Mouse (Mus musculus): ENCODE measurements around the gene Haus3. TPM values are rescaled to one million over a fixed set of nuclear protein-coding genes. Genes with fewer than 3 reads are reported as not detected.
A peak's percentile ranks its signal among the peaks of the same experiment; 100 is the strongest.

The Haus3 gene
- polyA plus RNA-seq, 1 experiment from 2014 or later = 12.3 TPM

- H3K27me3 ChIP-seq (ENCODE audit: control insufficient read depth, insufficient read depth, low read length) = no peaks in the 10 kb centered on the region
- peak overlapping the region; percentile 55 for H3K4me2 ChIP-seq (ENCODE audit: low read depth, low read length)
- H3K4me1 ChIP-seq (ENCODE audit: control insufficient read depth, insufficient read depth, low read length) = peaks cover 3% of the 10 kb centered on the region; the same call in 1 of the 2 replicates
- H3K27ac ChIP-seq (ENCODE audit: low read depth, low read length) = peak overlapping the region; percentile 83
- peak overlapping the region; percentile 47 for H3K9ac ChIP-seq (replicated peaks; ENCODE audit: low read depth, low read length)
- H3K4me3 ChIP-seq (ENCODE audit: low read depth, low read length) = peak overlapping the region; percentile 27
- H3K36me3 ChIP-seq (ENCODE audit: control insufficient read depth, insufficient read depth, low read length) = peaks cover 10% of the 10 kb centered on the region
- ATAC-seq (ENCODE audit: low read depth) = no peak
- 86% methylated on average over 3 of the region's 3 CpGs for WGBS
- no peaks in the 10 kb centered on the region for H3K9me3 ChIP-seq (ENCODE audit: control insufficient read depth, low read length)
Observed at GRCm38 (mm10) chr5:34169954-34170353, 627 bp upstream of the Haus3 start.

- H3K4me2 ChIP-seq (ENCODE audit: low read depth, low read length) = no peak overlapping the region
Observed at GRCm38 (mm10) chr5:34167857-34168256, 1.5 kb downstream of the Haus3 start.

GRCm38 (mm10) chr5:34165793-34166192 is 3.5 kb downstream of the Haus3 start:
- ATAC-seq (ENCODE audit: low read depth) = no peak
- Histone ChIP-seq H3K27me3 (ENCODE audit: control insufficient read depth, insufficient read depth, low read length) (no peaks in the 10 kb centered on the region), H3K4me1 (ENCODE audit: control insufficient read depth, insufficient read depth, low read length) (peaks cover 3% of the 10 kb centered on the region; the same call in 1 of the 2 replicates), H3K27ac (ENCODE audit: low read depth, low read length) (no peak overlapping the region), H3K4me3 (ENCODE audit: low read depth, low read length) (no peak overlapping the region), H3K36me3 (ENCODE audit: control insufficient read depth, insufficient read depth, low read length) (no peaks in the 10 kb centered on the region), H3K4me2 (ENCODE audit: low read depth, low read length) (no peak overlapping the region), H3K9me3 (ENCODE audit: control insufficient read depth, low read length) (no peaks in the 10 kb centered on the region), H3K9ac (replicated peaks; ENCODE audit: low read depth, low read length) (no peak overlapping the region)
- 90% methylated on average over 4 of the region's 4 CpGs for WGBS

More at GRCm38 (mm10) chr5:34167857-34168256, 1.5 kb downstream of the Haus3 start:
- Histone ChIP-seq H3K9ac (replicated peaks; ENCODE audit: low read depth, low read length) (no peak overlapping the region), H3K27me3 (ENCODE audit: control insufficient read depth, insufficient read depth, low read length) (no peaks in the 10 kb centered on the region), H3K4me1 (ENCODE audit: control insufficient read depth, insufficient read depth, low read length) (peaks cover 3% of the 10 kb centered on the region; the same call in 1 of the 2 replicates), H3K4me3 (ENCODE audit: low read depth, low read length) (no peak overlapping the region), H3K36me3 (ENCODE audit: control insufficient read depth, insufficient read depth, low read length) (no peaks in the 10 kb centered on the region), H3K9me3 (ENCODE audit: control insufficient read depth, low read length) (no peaks in the 10 kb centered on the region), H3K27ac (ENCODE audit: low read depth, low read length) (no peak overlapping the region)
- no peak for ATAC-seq (ENCODE audit: low read depth)
- 76% methylated on average over 4 of the region's 4 CpGs for whole genome bisulfite sequencing

GRCm38 (mm10) chr5:34148476-34148875 is 20.9 kb downstream of the Haus3 start:
- no peak for ATAC-seq (ENCODE audit: low read depth)
- no peak overlapping the region for H3K4me3 ChIP-seq (ENCODE audit: low read depth, low read length)
- no peaks in the 10 kb centered on the region for H3K36me3 ChIP-seq (ENCODE audit: control insufficient read depth, insufficient read depth, low read length)

GRCm38 (mm10) chr5:34147554-34147953 is 21.8 kb downstream of the Haus3 start:
- WGBS = 89% methylated on average over 3 of the region's 3 CpGs
- no peak for ATAC-seq (ENCODE audit: low read depth)
- Histone ChIP-seq H3K9me3 (ENCODE audit: control insufficient read depth, low read length) (no peaks in the 10 kb centered on the region), H3K4me1 (ENCODE audit: control insufficient read depth, insufficient read depth, low read length) (no peaks in the 10 kb centered on the region), H3K27me3 (ENCODE audit: control insufficient read depth, insufficient read depth, low read length) (no peaks in the 10 kb centered on the region), H3K36me3 (ENCODE audit: control insufficient read depth, insufficient read depth, low read length) (no peaks in the 10 kb centered on the region), H3K9ac (replicated peaks; ENCODE audit: low read depth, low read length) (no peak overlapping the region), H3K4me3 (ENCODE audit: low read depth, low read length) (no peak overlapping the region), H3K4me2 (ENCODE audit: low read depth, low read length) (no peak overlapping the region), H3K27ac (ENCODE audit: low read depth, low read length) (no peak overlapping the region)

More at GRCm38 (mm10) chr5:34148476-34148875, 20.9 kb downstream of the Haus3 start:
- Histone ChIP-seq H3K4me1 (ENCODE audit: control insufficient read depth, insufficient read depth, low read length) (no peaks in the 10 kb centered on the region), H3K9ac (replicated peaks; ENCODE audit: low read depth, low read length) (no peak overlapping the region), H3K27me3 (ENCODE audit: control insufficient read depth, insufficient read depth, low read length) (no peaks in the 10 kb centered on the region), H3K4me2 (ENCODE audit: low read depth, low read length) (no peak overlapping the region), H3K9me3 (ENCODE audit: control insufficient read depth, low read length) (no peaks in the 10 kb centered on the region), H3K27ac (ENCODE audit: low read depth, low read length) (no peak overlapping the region)

GRCm38 (mm10) chr5:34139751-34140150 is 29.6 kb downstream of the Haus3 start:
- Histone ChIP-seq H3K9ac (replicated peaks; ENCODE audit: low read depth, low read length) (no peak overlapping the region), H3K4me2 (ENCODE audit: low read depth, low read length) (no peak overlapping the region), H3K27me3 (ENCODE audit: control insufficient read depth, insufficient read depth, low read length) (no peaks in the 10 kb centered on the region), H3K9me3 (ENCODE audit: control insufficient read depth, low read length) (no peaks in the 10 kb centered on the region), H3K4me1 (ENCODE audit: control insufficient read depth, insufficient read depth, low read length) (no peaks in the 10 kb centered on the region), H3K27ac (ENCODE audit: low read depth, low read length) (no peak overlapping the region), H3K36me3 (ENCODE audit: control insufficient read depth, insufficient read depth, low read length) (no peaks in the 10 kb centered on the region), H3K4me3 (ENCODE audit: low read depth, low read length) (no peak overlapping the region)
- 3% methylated on average over 1 of the region's 1 CpGs for WGBS
- ATAC-seq (ENCODE audit: low read depth) = no peak

- 77% methylated on average over 2 of the region's 2 CpGs for WGBS
- H3K9ac ChIP-seq (replicated peaks; ENCODE audit: low read depth, low read length) = no peak overlapping the region
- H3K4me2 ChIP-seq (ENCODE audit: low read depth, low read length) = no peak overlapping the region
- H3K27me3 ChIP-seq (ENCODE audit: control insufficient read depth, insufficient read depth, low read length) = no peaks in the 10 kb centered on the region
- ATAC-seq (ENCODE audit: low read depth) = no peak
- no peak overlapping the region for H3K4me3 ChIP-seq (ENCODE audit: low read depth, low read length)
- no peaks in the 10 kb centered on the region for H3K36me3 ChIP-seq (ENCODE audit: control insufficient read depth, insufficient read depth, low read length)
- no peaks in the 10 kb centered on the region for H3K9me3 ChIP-seq (ENCODE audit: control insufficient read depth, low read length)
- H3K4me1 ChIP-seq (ENCODE audit: control insufficient read depth, insufficient read depth, low read length) = no peaks in the 10 kb centered on the region
- no peak overlapping the region for H3K27ac ChIP-seq (ENCODE audit: low read depth, low read length)
Observed at GRCm38 (mm10) chr5:34132731-34133130, 36.6 kb downstream of the Haus3 start.

GRCm38 (mm10) chr5:34124131-34124530 is 45.2 kb downstream of the Haus3 start:
- Histone ChIP-seq H3K4me3 (ENCODE audit: low read depth, low read length) (no peak overlapping the region), H3K9me3 (ENCODE audit: control insufficient read depth, low read length) (no peaks in the 10 kb centered on the region), H3K9ac (replicated peaks; ENCODE audit: low read depth, low read length) (no peak overlapping the region), H3K4me2 (ENCODE audit: low read depth, low read length) (no peak overlapping the region), H3K4me1 (ENCODE audit: control insufficient read depth, insufficient read depth, low read length) (no peaks in the 10 kb centered on the region), H3K27me3 (ENCODE audit: control insufficient read depth, insufficient read depth, low read length) (no peaks in the 10 kb centered on the region), H3K36me3 (ENCODE audit: control insufficient read depth, insufficient read depth, low read length) (no peaks in the 10 kb centered on the region), H3K27ac (ENCODE audit: low read depth, low read length) (no peak overlapping the region)
- WGBS = 30% methylated on average over 1 of the region's 1 CpGs
- ATAC-seq (ENCODE audit: low read depth) = no peak

GRCm38 (mm10) chr5:34119121-34119856 is 50.0 kb downstream of the Haus3 start:
- Histone ChIP-seq H3K9ac (replicated peaks; ENCODE audit: low read depth, low read length) (no peak overlapping the region), H3K4me1 (ENCODE audit: control insufficient read depth, insufficient read depth, low read length) (no peaks in the 10 kb centered on the region), H3K27me3 (ENCODE audit: control insufficient read depth, insufficient read depth, low read length) (no peaks in the 10 kb centered on the region), H3K36me3 (ENCODE audit: control insufficient read depth, insufficient read depth, low read length) (no peaks in the 10 kb centered on the region), H3K4me2 (ENCODE audit: low read depth, low read length) (no peak overlapping the region), H3K9me3 (ENCODE audit: control insufficient read depth, low read length) (no peaks in the 10 kb centered on the region), H3K27ac (ENCODE audit: low read depth, low read length) (no peak overlapping the region), H3K4me3 (ENCODE audit: low read depth, low read length) (no peak overlapping the region)
- no peak for ATAC-seq (ENCODE audit: low read depth)
- WGBS = 83% methylated on average over 3 of the region's 3 CpGs
